Mouse (Mus musculus) kidney, adult 2 months (tissue): ENCODE data around the gene Zfp385a. TPM values are rescaled to one million over a fixed set of nuclear protein-coding genes. Genes with fewer than 3 reads are reported as not detected.
A peak's percentile ranks its signal among the peaks of the same experiment; 100 is the strongest.

ENCODE experiments used
- DNase-seq: peaks from one replicate; pipeline ENCODE4 v3.0.0; 2021
- H3K27ac ChIP-seq: fragments of 200-500 bp; 2 replicates; pipeline ENCODE4 v1.5.1; 2012; ENCODE audit warnings: low read depth, low read length, control low read depth, inconsistent platforms; ENCODE audit not compliant: insufficient read depth
- H3K27me3 ChIP-seq: fragments of 200-500 bp; replicated peaks from 2 replicates; pipeline ENCODE4 v1.6.1; 2012; ENCODE audit warnings: mild to moderate bottlenecking, moderate library complexity, low read length, inconsistent platforms; ENCODE audit not compliant: control insufficient read depth, insufficient read depth
- H3K36me3 ChIP-seq: fragments of 200-500 bp; 2 replicates; pipeline ENCODE4 v1.6.1; 2012; ENCODE audit warnings: mild to moderate bottlenecking, moderate library complexity, low read length, inconsistent platforms; ENCODE audit not compliant: control insufficient read depth, insufficient read depth
- H3K4me1 ChIP-seq: fragments of 200-500 bp; 2 replicates; pipeline ENCODE4 v1.6.1; 2011; ENCODE audit warnings: low read length; ENCODE audit not compliant: control insufficient read depth, insufficient read depth
- H3K4me3 ChIP-seq: fragments of 200-500 bp; 2 replicates; pipeline ENCODE4 v1.5.1; 2011; ENCODE audit warnings: mild to moderate bottlenecking, low read depth, low read length, control low read depth; ENCODE audit not compliant: insufficient read depth
- CTCF ChIP-seq: fragments of 200-500 bp; conservative IDR thresholded peaks from 2 replicates; pipeline ENCODE4 v1.5.1; 2011; ENCODE audit warnings: low read depth, mild to moderate bottlenecking, control low read depth, low read length, moderate library complexity, mixed read lengths; ENCODE audit not compliant: insufficient read depth, insufficient read length
- POLR2A ChIP-seq: fragments of 200-500 bp; IDR thresholded peaks from one replicate; pipeline ENCODE4 v1.6.1; 2011; ENCODE audit warnings: low read depth, low read length, control low read depth
- WGBS: fragments of 180-500 bp; shearing (Covaris S2); methylation state at CpG from one replicate; pipeline ENCODE4 v1.1.7; 2018; 5-methylcytosine and 5-hydroxymethylcytosine counted together
- polyA plus RNA-seq: library from polyadenylated mRNA; depleted of rRNA; stranded (reverse); fragments of >200 nt; gene quantifications from 2 replicates; pipeline ENCODE4 v1.2.3, GENCODE M21; 2012

The Zfp385a gene
- polyA plus RNA-seq, 1 experiment: 6.1 TPM

DNA sequence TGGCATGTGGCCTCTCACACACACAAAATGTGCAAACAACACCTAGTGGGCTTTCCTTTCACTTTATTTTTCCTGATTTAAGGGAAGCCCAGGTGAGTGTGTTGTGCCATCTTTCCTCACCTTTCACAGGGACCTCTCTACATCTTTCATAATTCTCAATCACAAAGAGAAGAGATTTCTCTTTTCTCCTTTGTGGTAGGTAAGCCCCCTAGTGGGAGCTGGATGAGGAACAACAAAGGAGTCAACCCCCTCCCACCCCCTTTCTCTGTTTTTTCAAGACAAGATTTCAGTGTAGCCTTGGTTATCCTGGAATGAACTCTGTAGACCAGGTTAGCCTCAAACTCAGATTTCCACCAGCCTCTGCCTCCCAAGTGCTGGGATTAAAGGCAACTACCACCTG, 3.7 kb upstream of the Zfp385a start:
- Histone ChIP-seq H3K4me1 (peaks cover 2% of the 10 kb centered on the region; the same call in 1 of the 2 replicates), H3K36me3 (no peaks in the 10 kb centered on the region), H3K27me3 (no peaks in the 10 kb centered on the region; the same call in 1 of the 2 replicates), H3K4me3 (no peak overlapping the region), H3K27ac (no peak overlapping the region)
- TF ChIP-seq CTCF: no peak
- no peak for TF ChIP-seq POLR2A
- DNase-seq: no peak

GRCm38 (mm10) chr15:103343008-103343407, 3.1 kb upstream of the Zfp385a start:
- H3K4me3 ChIP-seq: no peak overlapping the region
- TF ChIP-seq CTCF (no peak), POLR2A (no peak)
- peaks cover 2% of the 10 kb centered on the region; the same call in 1 of the 2 replicates for H3K4me1 ChIP-seq
- WGBS: 77% methylated on average over 3 of the region's 3 CpGs
- H3K36me3 ChIP-seq: no peaks in the 10 kb centered on the region
- no peaks in the 10 kb centered on the region; the same call in 1 of the 2 replicates for H3K27me3 ChIP-seq
- H3K27ac ChIP-seq: no peak overlapping the region
- no peak for DNase-seq

- H3K4me1 ChIP-seq: peaks cover 2% of the 10 kb centered on the region; the same call in 1 of the 2 replicates
- WGBS: 22% methylated on average over 4 of the region's 4 CpGs
- TF ChIP-seq CTCF (peak; percentile 70), POLR2A (no peak)
- no peaks in the 10 kb centered on the region for H3K36me3 ChIP-seq
- H3K27me3 ChIP-seq: no peaks in the 10 kb centered on the region; the same call in 1 of the 2 replicates
- H3K4me3 ChIP-seq: no peak overlapping the region
- DNase-seq: peak; percentile 79
- H3K27ac ChIP-seq: no peak overlapping the region
Measured at GRCm38 (mm10) chr15:103342415-103342814, 2.5 kb upstream of the Zfp385a start.

DNA sequence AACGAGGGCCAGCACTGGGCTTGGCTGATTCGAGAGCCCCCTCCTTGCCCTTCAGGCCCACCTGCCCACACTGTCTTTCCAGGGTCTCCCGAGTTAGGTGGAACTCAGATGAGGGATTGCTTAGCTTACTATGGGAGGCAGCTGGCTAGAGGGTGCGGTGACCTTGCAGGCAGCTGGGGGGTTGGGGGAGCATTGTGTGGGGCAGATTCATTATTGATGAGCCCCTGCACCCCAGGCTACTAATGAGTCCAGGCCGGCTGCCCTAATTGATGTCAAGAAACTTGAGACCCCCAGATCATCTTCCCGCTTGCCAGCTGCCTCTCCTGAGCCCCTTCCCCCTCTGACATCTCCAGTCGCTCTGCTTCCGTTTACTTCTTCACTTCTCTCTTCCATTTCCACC, 1.7 kb upstream of the Zfp385a start:
- no peak for DNase-seq
- peaks cover 2% of the 10 kb centered on the region; the same call in 1 of the 2 replicates for H3K4me1 ChIP-seq
- no peak overlapping the region for H3K4me3 ChIP-seq
- TF ChIP-seq CTCF: no peak
- TF ChIP-seq POLR2A: no peak
- WGBS: 59% methylated on average over 8 of the region's 8 CpGs
- H3K27me3 ChIP-seq: no peaks in the 10 kb centered on the region; the same call in 1 of the 2 replicates
- no peak overlapping the region for H3K27ac ChIP-seq
- H3K36me3 ChIP-seq: no peaks in the 10 kb centered on the region

GRCm38 (mm10) chr15:103340786-103341185, 893 bp upstream of the Zfp385a start:
- 42% methylated on average over 4 of the region's 4 CpGs for WGBS
- Histone ChIP-seq H3K4me1 (peaks cover 2% of the 10 kb centered on the region; the same call in 1 of the 2 replicates), H3K27ac (no peak overlapping the region), H3K4me3 (no peak overlapping the region), H3K36me3 (no peaks in the 10 kb centered on the region), H3K27me3 (no peaks in the 10 kb centered on the region; the same call in 1 of the 2 replicates)
- DNase-seq: peak; percentile 19
- TF ChIP-seq POLR2A (no peak), CTCF (peak; percentile 21; the same call in 1 of the 2 replicates)

- Histone ChIP-seq H3K27me3 (no peaks in the 10 kb centered on the region; the same call in 1 of the 2 replicates), H3K4me1 (peaks cover 2% of the 10 kb centered on the region; the same call in 1 of the 2 replicates), H3K36me3 (no peaks in the 10 kb centered on the region), H3K27ac (no peak overlapping the region), H3K4me3 (peak overlapping the region; percentile 66)
- DNase-seq: no peak
- no peak for TF ChIP-seq CTCF
- 25% methylated on average over 31 of the region's 31 CpGs for WGBS
Measured at GRCm38 (mm10) chr15:103339166-103339960, 530 bp downstream of the Zfp385a start.

GRCm38 (mm10) chr15:103338829-103339165, 1.1 kb downstream of the Zfp385a start:
- TF ChIP-seq CTCF (no peak), POLR2A (no peak)
- DNase-seq: no peak
- Histone ChIP-seq H3K36me3 (no peaks in the 10 kb centered on the region), H3K27ac (no peak overlapping the region), H3K4me1 (peaks cover 2% of the 10 kb centered on the region; the same call in 1 of the 2 replicates), H3K4me3 (no peak overlapping the region), H3K27me3 (no peaks in the 10 kb centered on the region; the same call in 1 of the 2 replicates)
- WGBS: 78% methylated on average over 4 of the region's 4 CpGs
